Mouse (Mus musculus): ENCODE measurements at regions not wholly inside any gene's neighbourhood (a gene's known extent, or its start where the extent isn't known, plus 50 kb on each side); places are given as distances from the start of the nearest gene placed in this dataset.
A peak's percentile ranks its signal among the peaks of the same experiment; 100 is the strongest.

DNA sequence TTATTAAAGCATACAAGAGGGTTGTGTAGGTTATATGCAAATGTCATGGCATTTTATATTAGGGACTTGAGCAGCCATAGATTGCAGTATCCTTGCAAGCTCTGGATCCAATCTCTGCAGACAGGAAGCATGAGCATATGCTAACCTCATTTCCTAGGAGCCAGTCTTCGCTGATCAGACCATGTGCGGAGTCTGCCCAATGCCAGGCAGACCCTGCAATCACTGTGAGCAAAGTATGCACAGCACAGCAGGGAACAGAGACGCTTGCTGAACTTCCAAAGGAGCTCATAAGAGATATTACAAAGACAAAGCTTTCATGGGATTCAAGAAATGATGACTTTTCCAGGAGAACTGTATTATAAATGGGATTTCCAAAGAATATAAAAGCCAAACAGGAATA is 65.2 kb upstream of the Fbxl4 start:
- no peak for DNase-seq

DNA sequence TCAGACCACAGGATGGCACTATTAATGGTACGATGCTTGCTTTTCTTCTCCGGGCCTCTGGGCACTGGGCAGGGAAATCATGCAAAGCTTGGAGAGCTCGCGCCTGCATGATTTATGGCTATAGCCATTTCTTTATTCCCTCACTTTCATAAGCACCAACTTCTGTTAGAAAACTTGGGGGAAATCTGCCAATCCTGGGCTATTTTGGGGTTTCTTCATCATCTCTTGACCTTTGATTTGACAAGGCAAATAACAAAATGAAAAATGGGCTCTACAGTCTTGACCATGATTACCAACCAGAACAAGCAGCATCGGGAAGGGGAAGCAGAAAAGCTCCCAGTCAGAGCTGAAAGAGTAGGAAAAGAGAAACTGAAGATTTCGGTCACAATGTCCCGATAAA is 57.1 kb upstream of the Fbxl4 start:
- DNase-seq: peak; percentile 2

DNA sequence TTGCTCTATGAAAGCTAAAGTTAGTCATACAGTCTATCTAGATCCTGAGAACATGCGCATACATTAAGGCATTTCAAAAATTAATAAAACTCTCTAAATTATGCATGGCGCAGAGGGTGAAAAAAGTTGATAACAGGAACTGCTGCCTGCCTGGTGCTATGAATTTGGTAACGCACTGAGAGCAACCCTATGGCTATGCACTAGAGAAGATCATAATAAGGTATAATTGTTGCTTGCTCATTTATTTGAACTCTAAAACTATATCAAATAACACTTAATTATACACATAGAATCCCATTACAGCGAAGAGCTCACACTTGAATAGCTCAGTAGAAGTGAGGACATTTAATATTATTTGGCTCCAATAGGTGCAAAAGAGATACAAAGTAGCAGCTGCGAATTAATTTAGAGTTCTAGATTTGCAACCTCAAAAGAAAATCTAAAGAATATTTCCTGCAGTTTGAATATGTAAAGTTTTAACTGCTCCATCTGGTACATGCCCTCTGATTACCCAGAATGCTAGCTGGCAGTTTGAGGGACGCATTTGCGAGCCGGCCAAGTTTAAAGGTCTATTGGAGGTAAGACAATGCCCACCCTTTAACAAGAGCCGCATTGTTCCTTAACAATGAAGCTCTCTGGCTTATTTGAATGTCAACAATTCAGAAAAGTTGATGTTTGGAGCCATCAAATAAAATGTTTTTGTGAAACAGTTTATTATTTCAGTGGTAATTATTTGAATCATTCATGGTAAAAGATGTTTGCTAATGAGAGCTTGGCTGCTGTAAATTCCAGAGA is 56.0 kb upstream of the Fbxl4 start:
- no peak for DNase-seq

DNA sequence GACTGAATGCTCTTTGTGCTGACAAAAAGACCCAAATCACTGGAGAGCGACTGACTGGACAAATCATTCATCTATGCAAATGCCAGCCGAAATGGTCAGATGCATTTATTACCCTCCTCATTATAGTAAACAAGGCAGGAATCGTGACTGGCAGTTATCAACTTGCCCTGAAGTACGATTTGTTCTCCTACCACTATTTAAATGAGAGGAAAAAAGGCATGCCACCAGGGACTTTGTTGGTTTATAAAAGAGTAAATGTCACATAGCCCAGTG is 55.5 kb upstream of the Fbxl4 start:
- DNase-seq: no peak

DNA sequence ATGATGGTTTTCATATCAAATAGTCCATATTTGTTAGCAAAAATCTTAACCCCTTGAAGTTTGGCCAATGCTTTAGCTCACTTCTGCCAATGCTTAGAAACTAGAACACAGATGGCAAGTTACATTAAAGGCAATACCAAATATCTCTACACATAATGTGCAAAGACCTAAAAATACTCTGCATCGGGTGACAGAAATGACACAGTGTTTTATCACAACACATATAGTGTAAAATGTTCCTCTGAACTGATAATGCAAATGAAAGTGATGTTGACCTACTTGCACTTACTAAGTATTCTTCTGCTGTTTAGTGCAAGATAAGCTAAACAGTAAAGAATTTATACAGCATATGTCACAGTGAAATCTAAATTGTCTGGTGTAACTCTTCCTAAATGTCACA is 55.1 kb upstream of the Fbxl4 start:
- no peak for DNase-seq
